Mouse (Mus musculus) layer of hippocampus, adult 11-12 months (tissue): ENCODE data around the gene Ccnd2.
A peak's percentile ranks its signal among the peaks of the same experiment; 100 is the strongest.

Source experiments
- DNase-seq: peaks from one replicate; pipeline ENCODE4 v3.0.0; 2022; ENCODE audit warnings: low spot score

Ccnd2 gene

GRCm38 (mm10) chr6:127152106-127152951 is at the start of gene Ccnd2:
TSS of gene Ccnd2 (minus strand) at chr6:127152193.
- peak; percentile 52 for DNase-seq

DNA sequence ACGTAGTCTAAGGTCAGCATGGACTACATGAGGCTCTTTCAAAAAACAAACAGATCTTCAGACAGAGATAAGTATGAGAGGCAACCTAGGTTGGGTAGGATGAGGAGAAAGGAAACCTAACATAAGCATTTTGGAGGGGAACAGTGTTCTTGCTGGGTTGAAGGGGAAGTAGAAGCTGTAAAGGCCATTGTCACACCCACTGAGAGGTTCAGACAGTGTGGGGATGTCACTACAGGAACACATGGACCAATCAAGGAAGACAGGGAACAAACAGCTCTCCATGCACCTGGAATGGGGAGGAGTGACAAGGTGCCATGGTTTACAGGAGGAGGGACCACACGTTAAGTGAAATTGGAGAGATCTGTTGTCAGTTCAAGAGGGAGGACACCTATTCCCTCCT is 45.0 kb upstream of the Ccnd2 start:
- DNase-seq, result no peak

DNA sequence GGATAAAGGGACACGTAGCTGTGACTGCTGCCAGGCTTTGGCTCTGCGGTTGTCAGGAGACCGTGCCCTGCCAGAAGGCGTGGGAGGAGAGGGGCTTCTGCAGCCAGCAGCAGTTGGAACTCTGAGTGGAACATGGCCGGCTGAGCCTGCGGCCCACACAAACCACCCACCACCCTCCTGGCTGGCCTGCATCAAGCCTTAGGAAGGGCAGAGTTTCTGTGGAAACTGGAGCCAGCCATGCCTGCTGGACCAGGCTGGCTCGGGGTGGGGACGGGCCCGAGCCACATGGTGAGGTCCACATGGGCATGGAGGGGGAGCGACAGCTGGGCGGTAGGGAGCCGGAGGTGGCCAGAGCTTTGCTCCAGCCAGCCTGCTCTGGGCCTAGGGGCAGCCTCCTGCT is 29.3 kb upstream of the Ccnd2 start:
- DNase-seq, result peak; percentile 54

- DNase-seq, result no peak
Measured at GRCm38 (mm10) chr6:127179056-127179759, 27.2 kb upstream of the Ccnd2 start.

GRCm38 (mm10) chr6:127177962-127178361 is 26.0 kb upstream of the Ccnd2 start:
- no peak for DNase-seq

- no peak for DNase-seq
Measured at GRCm38 (mm10) chr6:127177441-127177840, 25.4 kb upstream of the Ccnd2 start.

DNA sequence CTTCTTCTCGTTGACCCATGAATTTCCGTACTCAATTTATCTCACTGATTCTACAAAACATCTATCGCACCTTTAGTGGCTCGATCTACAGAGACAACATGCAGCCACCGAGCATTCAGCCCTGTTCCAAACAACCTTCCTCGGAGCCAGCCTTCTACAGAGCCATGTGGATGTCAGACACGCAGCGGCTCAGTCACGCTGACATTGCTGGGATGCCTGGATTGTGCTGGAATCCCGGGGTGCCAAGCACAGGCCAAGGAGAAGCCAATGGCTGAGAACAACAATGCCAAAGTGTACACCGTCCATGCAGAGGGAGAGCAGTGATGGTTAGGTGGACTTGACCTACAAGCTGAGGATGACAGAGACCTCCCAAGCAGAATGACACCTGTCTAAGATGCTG is 20.5 kb upstream of the Ccnd2 start:
- DNase-seq, result no peak

DNA sequence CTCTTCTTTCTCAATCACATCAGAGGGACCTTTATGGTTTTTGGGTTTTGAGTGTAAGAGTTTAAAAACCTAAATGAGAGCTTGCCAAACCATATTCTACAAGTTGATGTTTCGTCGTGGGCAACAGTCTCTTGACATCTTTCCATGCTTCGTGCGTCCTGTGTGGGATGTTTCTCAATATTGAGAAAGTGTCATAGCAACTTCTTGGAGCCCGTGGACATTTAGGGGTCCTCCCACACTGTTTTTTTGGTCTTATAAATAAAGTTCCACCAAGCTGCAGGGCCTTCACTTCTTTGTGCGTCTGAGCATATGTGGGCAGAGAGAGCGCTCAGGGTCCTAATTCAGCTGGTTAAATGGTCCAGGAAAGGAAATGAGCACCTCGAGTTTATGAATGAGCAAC is 18.7 kb upstream of the Ccnd2 start:
- no peak for DNase-seq

GRCm38 (mm10) chr6:127165663-127166062 is 13.7 kb upstream of the Ccnd2 start:
- no peak for DNase-seq

DNA sequence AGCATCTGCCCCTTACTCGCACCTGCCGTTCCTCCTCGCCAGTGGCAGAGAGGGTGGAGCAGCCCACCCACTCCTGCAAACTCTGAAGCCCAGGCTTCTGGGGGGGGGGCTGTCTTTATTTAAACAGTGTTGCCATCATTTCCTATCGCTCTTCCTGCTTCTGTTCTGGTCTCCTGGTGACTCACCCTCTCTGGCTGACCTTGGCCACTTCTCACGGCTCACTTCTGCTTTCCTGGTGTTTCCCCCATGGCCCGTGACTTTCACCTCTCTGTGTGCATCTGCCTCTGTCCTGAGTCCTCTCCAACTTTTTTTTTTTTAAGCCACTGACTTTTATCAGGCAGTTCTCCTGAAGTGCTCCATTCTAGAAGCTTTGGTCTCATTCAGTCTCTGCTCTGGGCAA is 10.8 kb upstream of the Ccnd2 start:
- DNase-seq, result no peak

- DNase-seq, result no peak
Measured at GRCm38 (mm10) chr6:127157321-127157720, 5.3 kb upstream of the Ccnd2 start.

DNA sequence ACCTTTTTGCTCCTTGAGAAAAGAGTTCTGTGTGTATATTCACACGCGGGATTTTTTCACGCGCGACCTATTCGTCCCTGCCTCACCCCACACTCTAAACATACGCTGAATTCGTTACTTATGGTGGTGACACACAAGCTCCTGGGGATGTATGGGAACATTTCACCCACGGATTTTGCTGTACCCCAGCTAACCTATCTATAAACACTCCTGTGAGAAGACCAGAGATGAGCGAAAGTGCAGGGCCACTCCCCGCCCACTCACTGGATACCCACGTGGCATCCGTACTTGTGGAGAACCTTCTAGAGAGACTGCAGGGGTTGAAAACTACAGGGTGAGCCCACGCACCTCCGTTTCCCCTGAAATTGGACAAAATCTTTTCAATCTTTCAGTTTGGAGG is 3.5 kb upstream of the Ccnd2 start:
- no peak for DNase-seq

DNA sequence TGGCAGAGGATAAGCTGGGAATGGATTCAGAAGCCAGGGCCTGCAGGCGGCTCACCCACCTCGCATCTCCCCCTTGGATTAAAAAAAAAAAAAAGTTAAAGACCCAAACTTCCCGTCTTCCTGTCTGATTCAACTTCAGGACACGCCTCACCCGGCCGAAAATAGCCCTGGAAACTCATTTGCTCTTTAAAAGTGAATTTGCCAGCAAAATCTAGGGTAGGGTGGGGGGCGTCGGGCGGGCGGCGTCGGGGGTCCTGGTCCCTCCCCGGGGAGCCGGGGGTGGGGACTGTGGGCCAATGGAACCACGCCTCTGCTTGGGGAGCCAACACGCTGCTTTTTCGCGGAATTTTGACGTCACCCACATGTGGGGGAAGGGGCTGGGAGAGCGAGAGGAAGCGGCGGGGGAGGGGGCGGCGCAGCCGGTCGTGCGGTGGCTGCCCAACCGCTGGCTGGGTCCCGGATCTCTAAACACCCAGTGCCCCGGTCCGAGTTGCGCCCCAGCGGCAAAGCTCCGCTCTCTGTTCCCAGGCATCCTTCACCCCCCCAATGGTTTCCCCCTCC is 2.8 kb upstream of the Ccnd2 start:
- DNase-seq, result no peak

- no peak for DNase-seq
Measured at GRCm38 (mm10) chr6:127153972-127154707, 2.1 kb upstream of the Ccnd2 start.

GRCm38 (mm10) chr6:127153296-127153800 is 1.4 kb upstream of the Ccnd2 start:
- DNase-seq, result no peak

- no peak for DNase-seq
Measured at GRCm38 (mm10) chr6:127151565-127152105, 358 bp downstream of the Ccnd2 start.

DNA sequence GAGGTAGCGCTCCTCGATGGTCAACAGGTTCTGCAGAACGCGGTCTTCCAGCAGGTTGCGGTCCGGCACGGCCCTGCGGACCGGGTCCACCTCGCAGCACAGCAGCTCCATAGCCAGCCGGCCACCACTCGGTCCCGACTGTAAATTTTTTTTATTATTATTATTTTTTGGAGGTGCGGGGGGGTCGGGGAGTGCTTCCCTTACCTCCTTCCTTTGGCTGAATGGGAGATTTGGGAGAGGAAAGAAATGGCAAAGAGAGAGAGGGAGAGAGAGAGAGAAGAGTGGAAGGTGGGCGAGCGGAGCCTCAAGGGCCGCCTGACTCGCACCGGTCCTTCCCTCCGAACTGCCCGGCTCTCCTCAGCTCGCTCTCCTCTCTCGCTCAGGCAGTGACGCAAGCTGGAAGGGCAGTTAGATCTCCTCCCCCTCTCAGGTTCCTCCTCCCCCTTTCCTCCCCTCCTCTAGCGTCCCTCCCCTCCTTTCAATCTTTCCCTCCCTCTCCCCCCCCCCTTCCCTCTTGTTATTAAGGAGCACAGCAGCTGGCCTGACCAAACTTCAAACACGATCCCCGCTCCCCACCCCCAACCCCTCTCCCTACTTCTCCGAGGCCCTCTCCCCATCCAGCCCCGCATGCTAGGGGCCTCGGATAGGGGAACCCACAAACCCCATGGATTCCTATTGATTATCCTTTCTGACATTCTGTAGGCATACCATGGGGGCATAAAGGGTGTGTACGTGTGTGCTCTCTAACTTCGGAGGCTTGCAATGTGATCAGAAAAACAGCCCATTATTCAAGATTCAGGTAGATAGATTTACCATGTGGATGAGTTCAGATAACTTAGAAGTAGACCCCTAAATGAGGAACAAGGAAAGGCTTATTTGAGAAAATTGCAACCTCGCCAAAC is 1.1 kb downstream of the Ccnd2 start:
- peak; percentile 63 for DNase-seq

DNA sequence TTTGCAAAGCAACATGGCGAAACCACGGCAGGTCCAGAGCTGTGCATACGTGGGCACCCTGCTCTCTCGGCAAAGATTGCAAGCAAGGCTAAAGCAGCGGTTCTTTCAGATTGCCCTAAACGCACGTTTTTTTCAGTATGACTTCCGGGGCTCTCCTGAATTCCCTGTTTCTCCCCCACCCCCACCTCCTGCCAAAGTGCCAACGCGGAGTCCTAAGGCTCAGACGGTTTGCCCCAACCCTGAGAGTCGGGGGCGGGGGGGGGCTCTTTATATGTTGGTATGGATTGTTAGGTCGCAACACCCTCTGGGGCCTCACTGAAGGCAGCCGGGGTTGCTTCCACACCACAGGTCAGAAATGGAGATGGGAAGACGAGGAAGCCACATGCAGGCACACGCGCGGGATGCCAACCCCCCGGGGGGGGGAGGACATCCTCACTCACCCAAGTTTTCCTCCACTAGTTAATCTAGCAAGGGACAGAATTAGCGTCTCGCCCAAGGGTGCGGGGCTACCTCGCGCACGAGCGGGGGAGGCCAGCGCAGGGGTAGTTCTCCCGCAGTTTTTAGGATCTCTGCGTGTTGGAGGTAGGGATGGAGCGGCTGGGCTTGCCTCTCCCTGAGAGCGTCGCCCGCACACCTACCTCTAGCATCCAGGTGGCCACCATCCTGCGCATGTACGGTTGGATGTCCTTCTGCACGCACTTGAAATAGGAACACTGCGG is 1.9 kb downstream of the Ccnd2 start:
- DNase-seq, result no peak

- DNase-seq, result no peak
Measured at GRCm38 (mm10) chr6:127149303-127149943, 2.6 kb downstream of the Ccnd2 start.
